Mouse (Mus musculus) 416B (cell line): Measurements from ENCODE around the gene Artn.

ENCODE experiments used
- DNase-seq: peaks from one replicate; pipeline ENCODE4 v3.0.0; 2011; ENCODE audit warnings: low read depth

Artn gene

DNA sequence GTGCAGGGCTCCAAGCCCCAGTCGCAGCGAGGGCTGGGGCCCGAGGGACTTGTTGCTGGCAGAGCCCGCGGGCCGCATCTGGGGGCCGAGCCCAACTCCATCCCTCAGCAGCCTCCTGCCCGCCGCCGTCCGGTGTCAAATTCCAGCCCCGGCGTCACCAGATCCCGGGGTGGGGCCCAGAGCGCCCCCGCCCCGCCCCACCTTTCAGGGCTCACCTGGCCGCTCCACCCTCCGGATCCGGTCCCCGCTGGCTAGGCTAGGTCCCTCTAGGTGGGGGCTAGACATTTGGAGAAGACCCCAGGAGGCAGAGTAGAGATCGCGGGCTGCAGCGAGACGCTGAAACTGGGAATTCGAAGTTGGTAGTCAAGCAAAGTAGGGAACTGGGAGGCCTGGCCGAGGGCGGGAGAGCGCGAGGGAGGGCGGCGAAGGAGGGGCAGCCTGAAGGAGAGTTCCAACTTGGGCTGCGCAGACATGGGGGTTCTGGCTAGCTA, at the start of gene Artn:
Gene Artn (minus strand): TSS at position 373 of the 491 bp plus-strand sequence.
- no peak for DNase-seq

DNA sequence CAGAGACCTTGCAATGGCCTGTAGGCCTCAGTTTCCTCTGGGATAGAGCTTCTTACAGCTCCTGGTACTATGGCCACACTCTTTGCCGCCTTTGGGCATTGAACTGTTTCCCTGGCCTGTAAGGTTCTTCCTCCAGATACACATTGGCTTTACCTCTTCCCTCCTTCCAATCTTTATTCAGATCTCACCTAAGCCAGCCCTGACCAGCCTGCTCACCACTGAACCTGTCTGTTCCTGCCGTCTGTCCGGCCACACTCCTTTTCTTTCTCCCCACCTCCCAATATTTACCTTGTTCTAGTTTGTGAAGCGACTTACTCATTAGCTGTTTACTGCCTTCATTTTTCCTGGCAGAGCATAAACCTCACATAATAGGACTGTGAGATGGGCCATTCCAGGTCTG, 49.6 kb upstream of the Artn start:
- DNase-seq, result no peak

DNA sequence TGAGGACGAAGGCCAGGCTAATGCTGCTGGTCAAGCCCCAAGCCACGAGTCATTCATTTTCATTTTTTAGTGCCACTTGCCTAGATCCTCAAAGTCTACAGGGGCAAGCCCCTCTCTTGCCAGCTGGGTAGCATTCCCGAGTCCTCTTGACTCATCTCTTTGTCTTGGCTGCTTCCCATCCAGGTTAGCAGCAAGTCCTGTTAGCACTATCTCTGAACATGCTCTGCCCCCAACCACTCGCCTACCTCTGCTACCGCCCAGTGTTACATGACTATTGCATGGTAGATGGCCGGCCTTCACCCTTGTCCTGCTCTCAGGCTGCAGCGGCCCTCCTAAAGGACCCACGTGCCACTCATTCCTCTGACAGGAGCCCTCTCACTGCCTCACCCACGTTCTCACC, 48.7 kb upstream of the Artn start:
- DNase-seq, result no peak

DNA sequence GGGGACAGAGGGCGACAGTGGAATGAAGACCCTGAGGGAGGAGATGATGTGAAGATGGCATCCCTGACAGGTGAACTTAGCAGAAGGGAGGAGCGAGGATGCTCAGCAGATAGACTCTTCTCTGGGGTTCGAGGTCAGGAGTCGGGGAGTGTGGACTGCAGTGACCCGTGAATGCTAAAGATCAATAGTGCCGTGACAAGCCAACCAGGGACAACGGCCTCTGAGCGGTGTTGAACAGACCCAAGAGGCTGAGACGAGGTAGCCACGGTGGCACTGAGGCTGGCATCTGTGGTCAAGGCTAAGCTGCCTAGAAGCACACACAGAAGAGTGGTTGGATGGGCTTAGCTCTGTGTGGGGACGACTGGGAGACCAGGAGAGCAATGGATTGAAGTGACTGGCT, 48.3 kb upstream of the Artn start:
- no peak for DNase-seq

DNA sequence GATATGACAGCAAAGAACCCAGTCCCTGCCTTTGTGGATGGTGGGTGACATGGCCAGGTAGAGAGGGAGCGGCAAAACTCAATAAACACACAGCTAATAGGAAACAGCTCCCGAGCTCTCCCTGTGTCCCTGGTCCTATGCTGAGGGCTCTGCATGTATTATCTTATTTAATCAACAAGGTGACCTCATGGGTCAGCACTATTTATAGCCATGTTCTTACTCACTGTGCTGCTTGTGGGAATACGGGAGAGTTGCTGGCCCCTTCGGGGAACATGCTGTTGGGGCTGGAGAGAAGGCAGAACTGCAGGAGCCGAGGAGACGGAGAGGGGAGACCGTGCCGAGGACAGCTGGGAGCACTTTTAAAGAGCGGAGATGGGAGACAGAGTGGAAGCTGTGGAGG, 47.8 kb upstream of the Artn start:
- no peak for DNase-seq

DNA sequence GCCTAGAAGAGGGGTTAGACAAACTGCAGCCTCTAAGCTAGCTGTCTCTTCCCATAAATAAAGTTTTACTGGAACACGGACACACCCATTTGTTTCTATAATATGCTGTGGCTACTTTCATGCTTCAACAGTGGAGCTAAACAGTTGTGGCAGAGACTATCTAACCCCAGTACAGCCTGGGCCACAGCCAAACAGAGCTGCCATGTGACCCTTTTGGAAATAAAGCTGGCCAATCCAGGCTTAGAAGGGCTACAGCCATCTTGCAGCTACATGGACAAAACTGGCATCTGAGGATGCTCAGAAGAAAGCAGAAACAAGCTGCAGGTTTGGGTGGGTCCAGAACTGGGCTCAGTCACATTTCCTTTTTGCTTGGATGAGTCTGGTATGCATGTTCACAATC, 46.3 kb upstream of the Artn start:
- DNase-seq, result no peak

DNA sequence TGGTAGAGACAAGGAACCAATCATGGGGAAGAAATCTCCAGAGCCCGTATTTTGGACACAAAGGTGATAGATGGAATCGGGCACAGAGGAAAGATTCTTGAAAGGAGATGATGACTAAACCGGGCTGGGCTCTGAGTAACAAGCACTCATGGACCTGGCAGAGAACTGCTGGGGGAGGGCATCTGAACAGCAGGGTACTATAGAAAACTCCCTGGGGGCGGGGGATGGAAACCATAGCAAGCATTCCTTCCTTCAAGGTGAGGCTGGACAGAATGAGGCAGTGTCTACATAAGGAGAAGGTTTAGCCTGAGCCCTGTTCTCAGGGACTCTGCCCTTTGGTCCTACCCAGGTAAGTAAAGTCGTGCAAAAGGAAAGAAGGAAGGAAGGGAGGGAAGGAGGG, 45.2 kb upstream of the Artn start:
- DNase-seq, result no peak

DNA sequence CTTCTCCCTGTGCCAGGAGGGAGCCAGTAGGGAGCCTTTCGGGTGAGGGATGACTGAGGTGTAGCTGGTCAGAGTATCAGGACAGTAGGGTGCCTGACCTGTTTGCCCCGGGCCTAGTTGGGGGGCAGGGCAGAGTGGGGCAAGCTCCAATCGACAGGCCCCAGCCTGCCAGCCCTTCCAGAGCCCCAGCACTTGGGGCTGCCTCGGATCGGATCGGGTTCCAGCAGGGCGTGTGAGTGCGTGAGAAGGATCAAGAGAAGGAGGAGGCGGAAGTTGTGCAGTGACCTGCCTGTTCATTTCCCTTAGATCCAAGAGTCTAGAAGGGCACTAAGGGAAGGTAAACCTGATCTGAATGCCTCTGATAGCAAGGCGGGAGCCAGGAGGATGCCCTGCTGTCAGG, 43.4 kb upstream of the Artn start:
- no peak for DNase-seq

DNA sequence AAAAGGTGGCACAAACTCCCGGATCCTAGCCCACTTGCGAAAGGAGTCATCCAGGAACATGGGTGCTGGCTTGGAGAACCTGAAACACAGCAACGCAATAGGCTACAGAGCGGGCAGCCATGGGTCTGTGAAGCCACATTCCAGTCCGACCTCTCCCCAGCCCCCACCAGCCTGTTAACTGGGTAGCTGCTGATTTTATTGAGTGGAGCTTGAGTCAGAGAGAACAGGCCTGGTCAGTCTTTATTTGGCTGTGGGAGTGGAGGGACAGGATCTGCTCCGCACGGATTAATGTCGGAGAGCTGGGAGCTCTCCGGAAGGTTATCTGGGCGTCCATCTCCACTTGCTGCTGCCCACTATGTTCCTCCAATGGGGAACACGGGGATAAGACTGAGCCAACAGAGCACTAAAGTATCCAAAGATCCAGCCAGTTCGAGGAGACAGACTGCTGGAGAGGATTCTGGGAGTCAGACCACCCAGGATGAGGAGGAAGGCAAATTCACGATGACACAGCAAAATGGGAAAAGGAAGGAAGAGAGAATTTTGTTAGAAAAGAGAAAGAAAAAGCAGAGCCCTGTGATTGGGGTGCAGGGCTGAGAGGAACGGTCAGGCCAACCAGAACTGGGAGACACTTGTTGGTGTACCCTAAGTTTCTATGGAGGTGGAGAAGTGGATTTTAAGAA, 34.9 kb upstream of the Artn start:
- DNase-seq, result no peak

DNA sequence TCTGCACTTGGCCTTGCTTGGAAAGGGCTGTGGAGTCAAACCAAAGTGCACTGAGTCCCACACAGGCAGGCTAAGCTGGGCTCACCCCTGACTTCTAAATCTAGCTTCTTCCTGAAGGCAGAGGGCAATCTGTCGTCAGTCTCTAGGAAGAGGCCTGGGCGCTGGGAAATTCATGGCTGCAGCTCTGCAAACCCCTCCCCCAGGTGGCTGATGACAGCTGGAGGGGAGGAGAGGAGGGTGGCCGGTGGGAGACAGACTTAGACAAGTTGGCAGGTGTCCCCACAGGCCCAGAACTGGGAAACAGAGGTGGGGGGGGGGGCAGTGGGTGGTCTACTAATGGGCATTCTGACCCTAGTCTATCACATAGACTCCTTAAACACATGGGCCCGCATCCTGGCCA, 27.9 kb upstream of the Artn start:
- DNase-seq, result no peak

DNA sequence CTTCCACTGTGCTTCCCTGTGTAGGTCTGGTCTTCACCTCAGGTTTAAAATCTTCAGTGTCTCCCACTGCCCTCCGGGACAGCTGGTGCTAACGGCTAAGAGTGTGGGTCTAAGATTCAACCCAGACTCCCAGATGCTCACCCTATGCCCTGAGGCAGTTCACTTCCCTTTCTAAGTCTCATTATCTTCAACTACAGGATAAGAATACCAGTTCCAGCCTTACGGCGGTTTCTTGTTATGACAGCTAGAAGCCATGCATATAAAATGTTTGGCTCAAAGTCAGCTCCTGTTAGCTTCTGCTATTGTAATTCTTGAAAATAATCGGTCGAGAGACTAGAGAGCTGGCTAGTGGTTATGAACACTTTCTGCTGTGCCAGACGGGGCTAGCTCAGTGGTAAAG, 17.9 kb upstream of the Artn start:
- no peak for DNase-seq

DNA sequence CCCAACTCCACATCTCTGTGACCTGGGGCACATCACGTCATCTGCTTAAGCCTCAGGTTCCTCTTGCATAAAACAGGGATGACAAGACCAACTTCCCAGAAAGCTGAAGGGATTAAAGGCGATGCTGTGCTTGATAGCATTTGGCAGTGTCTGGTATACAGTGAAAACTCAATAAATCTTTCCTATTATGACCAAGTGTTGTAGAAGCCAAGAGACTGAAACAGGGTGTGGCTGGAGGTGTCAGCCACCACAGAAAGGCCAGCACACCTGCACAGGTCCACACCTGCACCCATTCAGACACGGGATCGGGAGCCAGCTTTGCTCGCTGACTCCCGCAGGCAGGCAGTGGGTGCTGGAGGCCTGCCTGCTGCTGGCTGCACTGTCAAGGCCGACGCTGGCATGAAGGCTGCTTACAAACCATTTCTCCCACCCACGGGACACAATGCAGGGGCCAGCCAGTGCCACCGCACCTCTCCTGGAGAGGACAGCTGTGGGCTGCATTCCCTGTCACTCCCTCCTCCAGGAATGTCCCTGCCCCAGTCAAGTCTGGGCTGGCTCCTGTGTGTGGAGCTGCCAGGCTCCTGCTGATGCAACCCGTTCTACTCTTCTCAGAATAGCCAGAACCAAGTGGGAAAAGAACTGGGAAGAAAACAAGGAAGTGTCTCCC, 17.2 kb upstream of the Artn start:
- DNase-seq, result no peak

DNA sequence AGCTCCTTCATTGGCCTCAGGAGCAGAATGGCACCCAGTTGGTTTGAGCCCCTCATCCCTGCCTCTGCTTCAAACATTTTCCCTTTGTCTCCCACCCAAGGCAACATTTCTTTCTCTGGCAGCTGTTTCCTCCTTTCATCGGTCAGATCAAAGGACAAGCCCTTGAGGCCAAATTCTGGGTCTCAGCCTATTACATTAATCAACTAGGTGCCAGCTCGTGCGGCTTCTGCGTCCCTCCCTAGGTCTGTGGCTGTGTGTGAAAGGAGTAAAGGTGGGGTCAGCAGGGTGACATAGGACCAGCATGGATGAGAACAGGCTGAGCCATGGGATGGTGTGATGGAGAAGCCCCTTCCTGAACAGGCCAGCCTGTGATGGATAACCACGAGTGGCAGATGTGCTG, 13.8 kb upstream of the Artn start:
- no peak for DNase-seq

DNA sequence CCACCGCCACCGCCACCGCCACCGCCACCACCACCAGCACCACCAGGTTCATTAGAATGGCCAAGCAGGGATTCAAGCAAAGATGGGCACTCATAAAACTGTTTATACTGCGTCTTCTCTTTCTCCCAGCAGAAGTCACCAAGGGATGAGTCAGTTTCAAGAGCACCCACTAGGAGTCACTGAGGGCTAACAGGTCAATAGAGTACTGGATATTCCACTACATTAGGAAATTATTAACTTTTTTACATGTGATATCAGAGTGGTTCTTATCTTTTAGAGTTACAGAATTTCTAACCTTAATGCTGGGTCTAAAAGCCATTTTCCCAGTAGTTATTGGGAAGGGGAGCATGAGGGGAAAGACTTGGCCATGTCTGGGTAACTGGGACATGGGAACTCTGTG, 7.4 kb upstream of the Artn start:
- no peak for DNase-seq

DNA sequence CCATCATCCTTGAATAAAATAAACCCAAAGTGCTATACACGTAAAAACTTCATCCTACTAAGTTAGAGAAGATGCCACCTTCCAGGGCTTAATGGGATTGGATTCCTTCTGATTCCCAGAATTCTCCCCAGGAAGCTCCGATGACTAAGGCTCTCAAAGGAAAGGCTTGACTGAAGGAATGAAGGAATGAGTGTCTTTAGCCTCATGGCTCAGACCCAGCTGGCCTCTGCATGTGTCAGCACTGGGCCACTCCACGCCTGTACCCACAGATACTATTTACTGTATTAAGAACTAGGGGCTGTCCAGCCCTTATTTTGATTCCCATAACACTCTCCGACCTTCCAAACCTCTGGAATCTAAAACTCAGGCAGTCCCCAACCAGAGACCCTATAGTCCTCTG, 4.5 kb upstream of the Artn start:
- no peak for DNase-seq

DNA sequence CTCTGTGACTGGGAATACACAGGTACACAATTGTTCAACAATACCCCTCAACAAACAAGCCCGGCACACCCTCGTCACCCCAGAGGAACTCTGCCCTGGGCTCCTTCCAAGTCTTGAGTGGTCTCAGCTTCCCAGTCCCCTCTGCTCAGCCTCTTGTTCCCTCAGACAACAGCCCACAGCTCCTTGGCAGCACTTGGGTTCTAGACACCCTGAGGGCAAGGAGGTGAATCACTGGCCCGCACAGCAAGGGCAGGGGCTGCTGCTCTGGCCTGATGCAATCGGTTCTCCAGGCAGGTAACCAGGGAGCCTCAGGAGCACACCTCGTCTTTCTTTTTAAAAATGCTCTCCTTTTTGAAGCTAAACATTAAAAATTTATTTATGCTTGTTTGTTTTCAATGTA, 3.7 kb upstream of the Artn start:
- DNase-seq, result no peak

DNA sequence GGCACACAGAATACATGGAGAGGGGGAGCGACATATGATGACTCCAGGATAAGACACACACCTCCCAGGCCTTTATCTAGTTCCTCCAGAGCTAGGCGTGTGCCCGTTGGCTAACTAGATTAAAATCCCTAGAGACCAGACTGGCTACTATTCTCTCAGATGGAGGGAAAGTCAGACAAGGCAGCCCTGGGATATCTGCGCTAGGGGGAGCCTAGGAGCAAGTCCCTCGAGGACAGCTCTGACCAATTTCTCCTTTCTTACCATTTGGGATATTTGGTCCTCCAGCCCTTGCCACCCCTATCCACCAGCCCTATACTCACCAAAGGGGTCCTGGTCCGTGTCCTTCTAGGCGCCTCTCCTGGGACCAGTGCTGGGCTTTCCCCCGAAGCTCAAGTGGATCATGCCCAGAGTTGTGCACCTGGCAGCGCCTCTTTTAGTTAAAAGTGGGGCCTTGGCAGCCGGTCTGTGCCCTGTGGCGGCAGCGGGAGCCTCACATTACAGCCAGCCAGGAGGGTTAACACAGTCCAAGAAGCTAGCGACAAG, 793 bp downstream of the Artn start:
- DNase-seq, result peak; percentile 41

DNA sequence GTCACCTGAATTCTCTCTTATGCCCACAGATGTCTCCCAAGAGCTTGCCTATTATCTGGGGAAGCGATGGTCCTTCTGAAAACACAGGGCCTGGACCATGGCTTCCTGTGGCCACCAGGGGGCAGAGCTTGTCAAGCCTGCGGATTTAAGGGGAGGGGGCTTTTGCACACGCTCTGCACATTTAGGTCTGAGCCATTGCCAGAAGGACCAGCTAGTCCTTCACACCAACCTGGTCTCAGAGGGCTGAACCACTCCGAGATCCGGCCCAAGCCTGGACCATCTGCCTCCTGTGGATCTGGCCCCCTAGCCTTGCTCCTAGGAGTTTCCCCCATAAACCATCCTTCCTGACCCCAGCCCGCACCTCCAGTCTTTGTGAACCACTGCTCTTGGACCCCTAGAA, 1.3 kb downstream of the Artn start:
- peak; percentile 15 for DNase-seq

DNA sequence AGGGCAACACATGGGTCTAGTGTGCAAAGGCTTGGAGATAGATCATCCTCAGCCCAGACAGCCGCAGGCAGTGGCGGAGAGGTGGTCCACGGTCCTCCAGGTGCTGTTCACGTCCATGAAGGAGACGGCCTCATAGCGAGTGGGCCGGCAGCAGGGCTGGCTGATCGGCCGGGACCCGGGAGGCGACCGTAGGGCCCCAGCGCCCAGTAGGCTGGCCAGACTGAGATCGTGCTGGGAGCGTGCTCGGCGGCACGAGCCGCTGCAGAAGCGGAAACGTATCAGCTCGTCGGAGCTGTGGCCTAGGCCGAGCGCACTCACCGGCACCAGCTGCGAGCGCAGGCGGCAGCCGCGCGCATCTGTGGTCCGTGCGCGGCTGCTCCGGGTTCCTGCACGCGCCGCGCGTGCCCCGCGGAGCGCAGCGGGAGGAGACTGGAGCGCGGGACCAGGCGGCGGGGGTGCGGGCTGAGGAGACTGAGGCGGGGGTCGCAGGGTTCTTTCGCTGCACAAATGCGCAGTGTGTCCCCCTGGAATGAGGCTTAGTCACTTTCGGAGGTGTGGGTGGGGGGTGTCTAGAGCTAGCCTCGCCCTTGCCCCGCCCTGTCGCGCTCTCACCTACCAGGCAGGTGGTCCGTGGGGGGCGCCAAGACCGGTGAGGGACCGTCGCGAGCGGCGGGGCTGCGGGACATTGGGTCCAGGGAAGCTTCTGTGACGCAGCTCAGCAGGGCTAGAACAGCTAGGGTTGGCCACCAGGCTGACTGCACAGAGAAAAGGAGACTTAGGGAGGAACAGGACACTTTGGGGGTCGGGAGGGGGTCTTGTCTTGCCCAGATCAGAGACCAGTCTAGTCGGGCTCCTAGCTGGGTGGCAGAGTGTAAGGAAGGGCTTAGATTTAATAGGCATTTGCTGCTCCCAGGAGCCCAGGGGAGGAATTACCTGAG, 2.7 kb downstream of the Artn start:
- DNase-seq, result no peak

DNA sequence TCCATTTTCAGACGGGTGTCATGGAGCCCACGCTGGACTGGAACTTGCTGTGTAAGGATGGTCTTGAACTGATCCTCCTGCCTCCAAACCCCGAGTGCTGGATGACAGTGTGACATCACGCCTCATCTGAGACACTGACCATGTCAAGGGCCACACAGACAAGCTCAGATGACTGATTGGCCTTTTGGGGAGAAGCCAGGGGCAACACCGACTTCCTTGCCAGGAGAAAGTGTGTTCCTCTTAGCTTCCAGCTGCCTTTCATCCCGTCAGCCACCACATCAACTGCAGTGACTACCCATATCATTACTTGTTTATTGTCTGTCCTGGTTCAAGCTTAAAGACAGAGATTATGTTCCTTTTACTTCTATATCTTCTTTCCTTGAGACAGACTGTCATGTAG, 4.6 kb downstream of the Artn start:
- DNase-seq, result peak; percentile 21

DNA sequence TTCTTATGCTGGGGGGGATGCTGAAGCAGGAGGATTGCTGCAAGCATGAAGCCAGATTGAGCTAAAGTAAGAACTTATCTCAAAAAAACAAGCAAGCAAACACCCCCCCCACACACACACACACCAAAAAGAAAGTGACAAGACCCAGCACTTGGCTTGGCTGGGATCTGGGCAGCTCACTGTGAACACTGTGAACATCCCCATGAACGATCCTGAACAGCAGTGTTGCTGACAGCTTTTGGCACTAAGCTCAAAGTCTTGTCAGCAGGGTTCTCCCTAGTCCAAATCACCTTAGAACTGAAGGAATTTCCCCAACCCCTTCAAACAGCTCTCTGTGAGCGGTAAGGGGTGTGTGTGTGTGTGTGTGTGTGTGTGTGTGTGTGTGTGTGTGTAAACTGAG, 6.1 kb downstream of the Artn start:
- no peak for DNase-seq

DNA sequence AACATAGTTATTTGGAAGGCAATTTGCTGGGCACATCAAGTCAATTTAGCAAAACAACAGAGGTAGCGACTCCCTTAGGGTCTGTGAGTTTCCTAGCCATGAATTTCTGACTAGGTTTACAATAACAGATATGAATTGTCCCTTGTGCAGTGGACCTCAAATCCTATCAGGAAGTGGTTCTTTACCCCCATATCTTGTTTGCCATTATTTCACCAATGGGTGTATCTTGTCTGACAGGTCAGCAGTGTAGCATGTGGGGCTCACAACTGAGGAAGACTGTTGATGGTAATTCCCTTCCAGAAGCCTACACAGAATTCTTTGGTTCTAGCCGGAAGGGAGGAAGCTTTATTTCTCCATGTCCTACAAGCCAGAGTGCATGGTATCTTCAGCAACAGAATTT, 8.2 kb downstream of the Artn start:
- no peak for DNase-seq

DNA sequence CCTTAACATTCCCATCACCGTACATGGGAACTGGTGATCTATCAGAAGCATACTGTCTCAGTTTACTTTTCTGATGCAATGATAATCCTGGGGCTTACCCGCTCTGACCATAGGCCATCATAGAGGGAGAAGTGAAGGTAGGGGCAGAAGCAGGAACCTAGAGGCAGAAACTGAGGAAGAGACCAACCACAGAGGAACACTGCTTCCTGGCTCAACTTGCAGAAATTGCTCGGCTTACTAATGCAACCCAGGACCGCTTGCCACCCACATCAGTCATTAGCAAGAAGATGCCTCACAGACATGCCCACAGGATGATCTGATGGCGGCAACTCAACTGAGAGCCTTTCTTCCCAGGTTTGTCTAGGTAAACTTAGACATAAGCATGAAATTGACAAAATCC, 10.8 kb downstream of the Artn start:
- peak; percentile 64 for DNase-seq
